Mouse (Mus musculus) small intestine, adult 2 months (tissue): ENCODE measurements at regions not wholly inside any gene's neighbourhood (a gene's known extent, or its start where the extent isn't known, plus 50 kb on each side); places are given as distances from the start of the nearest gene placed in this dataset.

Experiments
- CTCF ChIP-seq: fragments of 200-500 bp; IDR thresholded peaks from 2 replicates; pipeline ENCODE4 v1.5.1; 2012; ENCODE audit warnings: low read depth, mild to moderate bottlenecking, control low read depth, inconsistent platforms, low read length, moderate library complexity, mixed read lengths; ENCODE audit not compliant: insufficient replicate concordance, insufficient read length; ENCODE audit errors: extremely low read depth
- POLR2A ChIP-seq: fragments of 200-500 bp; IDR thresholded peaks from 2 replicates; pipeline ENCODE4 v1.6.1; 2012; ENCODE audit warnings: low read depth, mild to moderate bottlenecking, control low read depth, inconsistent platforms, low read length, moderate library complexity

- TF ChIP-seq POLR2A = no peak
- TF ChIP-seq CTCF = no peak
Observed at GRCm38 (mm10) chr17:31738249-31738648, 60.6 kb downstream of the Cryaa start.
